Mouse (Mus musculus) embryonic facial prominence, embryonic 13.5 days (tissue): ENCODE results near the gene Ckap5. TPM values are rescaled to one million over a fixed set of nuclear protein-coding genes. Genes with fewer than 3 reads are reported as not detected.

Source experiments
- ATAC-seq: fragments of 200-750 bp; cut with Nextera tagmentation; 2 replicates; pipeline ENCODE4 v1.8.0; 2017; ENCODE audit warnings: low read depth; ENCODE audit not compliant: insufficient number of reproducible peaks, insufficient read depth, low FRiP score, low TSS enrichment
- H3K27ac ChIP-seq: fragments of 300-500 bp; sonication (generic); 2 replicates; pipeline ENCODE4 v1.5.1; 2015; ENCODE audit warnings: moderate library complexity, mild to moderate bottlenecking, inconsistent platforms
- H3K27me3 ChIP-seq: fragments of 300-500 bp; sonication (generic); 2 replicates; pipeline ENCODE4 v1.6.1; 2015; ENCODE audit warnings: mild to moderate bottlenecking, inconsistent platforms
- H3K36me3 ChIP-seq: fragments of 300-500 bp; sonication (generic); 2 replicates; pipeline ENCODE4 v1.6.1; 2015; ENCODE audit warnings: mild to moderate bottlenecking, inconsistent platforms
- H3K4me1 ChIP-seq: fragments of 300-500 bp; sonication (generic); 2 replicates; pipeline ENCODE4 v1.6.1; 2015; ENCODE audit warnings: inconsistent platforms
- H3K4me2 ChIP-seq: fragments of 300-500 bp; sonication (generic); 2 replicates; pipeline ENCODE4 v1.6.1; 2015; ENCODE audit warnings: moderate library complexity, mild to moderate bottlenecking, inconsistent platforms
- H3K4me3 ChIP-seq: fragments of 300-500 bp; sonication (generic); 2 replicates; pipeline ENCODE4 v1.5.1; 2015; ENCODE audit warnings: mild to moderate bottlenecking, inconsistent platforms
- H3K9ac ChIP-seq: fragments of 300-500 bp; sonication (generic); 2 replicates; pipeline ENCODE4 v1.6.1; 2015; ENCODE audit warnings: mild to moderate bottlenecking, inconsistent platforms
- H3K9me3 ChIP-seq: fragments of 300-500 bp; sonication (generic); 2 replicates; pipeline ENCODE4 v1.6.1; 2016; ENCODE audit warnings: inconsistent platforms
- WGBS: fragments of 180-500 bp; shearing (Covaris S2); methylation state at CpG from one replicate; pipeline ENCODE4 v1.1.7; 2015; ENCODE audit warnings: mixed read lengths; 5-methylcytosine and 5-hydroxymethylcytosine counted together
- polyA plus RNA-seq: library from polyadenylated mRNA; unstranded; fragments of >200 nt; fragmentation: Nextera tagmentation; extraction: Ambion mirVana; gene quantifications from 2 replicates; pipeline ENCODE4 v1.2.1, GENCODE M21; 2015

The Ckap5 gene
- polyA plus RNA-seq, 1 experiment from 2014 or later, result 103 TPM

DNA sequence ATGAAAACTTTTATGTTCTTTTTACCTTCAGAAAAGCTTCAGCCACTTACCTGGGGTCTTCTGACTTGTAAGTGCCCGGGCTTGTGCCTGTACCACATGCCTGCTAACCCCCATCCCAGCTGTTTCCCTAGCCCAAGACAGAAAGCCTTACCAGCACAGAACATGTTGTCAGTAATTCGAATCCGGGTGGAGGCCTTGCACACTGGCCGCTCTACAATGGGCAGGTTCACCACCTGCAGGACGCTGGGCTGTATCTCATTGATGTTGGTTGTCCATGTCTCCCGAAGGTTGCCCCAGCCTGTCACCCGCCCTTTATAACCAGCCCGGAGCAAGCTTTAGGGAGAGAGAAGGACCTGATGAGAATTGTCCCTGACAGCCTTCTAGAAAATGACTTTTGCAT lies 101.6 kb downstream of the Ckap5 start:
- Histone ChIP-seq H3K27me3 (no peaks in the 10 kb centered on the region), H3K9ac (no peak overlapping the region), H3K27ac (no peak overlapping the region), H3K4me2 (no peak overlapping the region), H3K9me3 (no peaks in the 10 kb centered on the region), H3K36me3 (peaks cover 12% of the 10 kb centered on the region), H3K4me1 (no peaks in the 10 kb centered on the region), H3K4me3 (no peak overlapping the region)
- WGBS, result 90% methylated on average over 8 of the region's 8 CpGs
- ATAC-seq, result no peak

DNA sequence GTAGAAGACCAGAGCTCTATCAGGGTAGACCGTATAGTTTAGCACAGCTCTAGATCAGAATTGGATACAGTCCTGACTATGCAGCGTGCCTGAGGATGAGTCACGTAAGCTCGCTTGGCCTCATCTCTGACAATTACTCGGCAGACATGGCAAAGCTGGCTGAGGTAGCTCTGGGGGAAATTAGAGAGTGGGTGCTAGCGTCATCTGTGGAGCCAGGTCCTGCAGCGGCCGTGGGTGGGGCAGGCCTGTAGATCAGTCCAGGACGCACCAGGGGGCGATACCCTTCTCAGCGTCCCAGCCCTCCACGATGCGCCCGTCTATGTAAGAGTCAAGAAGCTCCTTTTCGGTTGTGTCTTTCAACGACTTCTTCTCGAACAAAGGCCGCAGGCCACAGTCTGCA lies 103.1 kb downstream of the Ckap5 start:
- Histone ChIP-seq H3K4me1 (no peaks in the 10 kb centered on the region), H3K4me3 (no peak overlapping the region), H3K9ac (no peak overlapping the region), H3K36me3 (0 out of 2 replicates have a peak, but pooled peaks cover 3% of the 10 kb centered on the region), H3K27ac (no peak overlapping the region), H3K27me3 (no peaks in the 10 kb centered on the region), H3K9me3 (no peaks in the 10 kb centered on the region), H3K4me2 (no peak overlapping the region)
- 85% methylated on average over 18 of the region's 18 CpGs for WGBS
- no peak for ATAC-seq

DNA sequence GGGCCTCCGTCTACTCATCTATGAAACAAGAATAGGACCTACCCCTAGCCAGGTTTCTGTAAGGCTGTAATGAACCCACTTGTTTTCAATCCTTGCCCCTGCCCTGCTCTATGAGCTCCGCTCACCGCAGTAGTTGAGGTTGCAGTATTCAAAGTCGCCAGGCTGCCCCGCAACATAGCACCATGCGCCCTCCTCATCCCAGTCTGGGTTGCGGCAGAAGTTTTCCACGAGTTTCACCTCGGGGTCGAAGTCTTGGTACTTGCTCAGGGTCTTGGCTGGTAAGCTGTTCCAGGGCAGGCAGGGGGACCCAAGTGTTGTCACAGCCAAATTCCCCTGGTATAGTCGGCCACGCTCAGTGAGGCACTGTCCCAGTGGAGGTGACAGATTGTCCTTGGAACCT lies 103.8 kb downstream of the Ckap5 start:
- no peaks in the 10 kb centered on the region for H3K27me3 ChIP-seq
- no peak overlapping the region for H3K9ac ChIP-seq
- no peaks in the 10 kb centered on the region for H3K36me3 ChIP-seq
- ATAC-seq, result no peak
- no peaks in the 10 kb centered on the region for H3K4me1 ChIP-seq
- no peak overlapping the region for H3K4me3 ChIP-seq
- H3K9me3 ChIP-seq, result no peaks in the 10 kb centered on the region
- H3K27ac ChIP-seq, result no peak overlapping the region
- 91% methylated on average over 12 of the region's 12 CpGs for WGBS
- no peak overlapping the region for H3K4me2 ChIP-seq

DNA sequence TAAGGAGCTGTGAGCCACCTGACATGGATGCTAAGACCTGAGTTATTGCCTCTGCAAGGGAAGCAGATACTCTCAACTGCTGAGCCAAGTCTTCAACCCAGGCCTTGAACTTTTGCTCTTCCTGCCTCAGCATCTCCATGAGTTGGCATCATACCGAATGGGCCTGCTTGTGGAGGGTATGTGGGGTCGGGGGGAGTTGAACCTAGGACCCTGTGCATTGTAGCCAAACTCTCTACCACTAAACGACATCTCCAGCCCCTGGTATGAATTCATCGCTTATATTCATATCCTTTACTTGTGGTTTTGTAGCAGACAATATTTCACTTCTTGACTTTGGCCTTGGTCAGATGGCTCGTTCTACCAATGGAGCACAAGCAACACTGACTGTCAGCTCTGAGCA lies 105.3 kb downstream of the Ckap5 start:
- no peaks in the 10 kb centered on the region for H3K4me1 ChIP-seq
- no peaks in the 10 kb centered on the region for H3K27me3 ChIP-seq
- WGBS, result 79% methylated on average over 5 of the region's 5 CpGs
- no peaks in the 10 kb centered on the region for H3K9me3 ChIP-seq
- ATAC-seq, result no peak
- H3K9ac ChIP-seq, result no peak overlapping the region
- no peak overlapping the region for H3K4me3 ChIP-seq
- no peak overlapping the region for H3K4me2 ChIP-seq
- no peaks in the 10 kb centered on the region for H3K36me3 ChIP-seq
- no peak overlapping the region for H3K27ac ChIP-seq

DNA sequence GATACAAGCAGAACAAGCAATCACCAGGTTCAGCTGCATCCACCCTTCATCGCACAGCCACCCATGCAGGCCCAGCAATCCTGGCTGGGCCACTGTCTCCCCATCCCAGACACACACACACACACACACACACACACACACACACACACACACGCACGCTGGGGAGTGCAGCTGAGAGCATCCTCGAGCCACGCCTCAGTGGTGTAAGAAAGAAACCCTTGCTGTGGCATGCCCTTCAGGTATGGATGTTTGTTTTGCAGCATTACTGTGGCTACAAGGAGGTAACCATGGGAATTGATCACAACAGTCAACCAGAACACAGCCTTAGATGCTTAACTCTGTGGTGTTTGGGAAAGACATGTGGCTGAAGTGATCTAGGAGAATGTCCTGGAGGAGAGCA lies 105.8 kb downstream of the Ckap5 start:
- H3K9ac ChIP-seq, result no peak overlapping the region
- ATAC-seq, result 0 out of 2 replicates have a peak, but pooled peaks have one; percentile 18
- no peak overlapping the region for H3K4me3 ChIP-seq
- H3K27ac ChIP-seq, result no peak overlapping the region
- H3K9me3 ChIP-seq, result no peaks in the 10 kb centered on the region
- H3K27me3 ChIP-seq, result no peaks in the 10 kb centered on the region
- no peaks in the 10 kb centered on the region for H3K4me1 ChIP-seq
- H3K36me3 ChIP-seq, result no peaks in the 10 kb centered on the region
- WGBS, result 71% methylated on average over 5 of the region's 5 CpGs
- H3K4me2 ChIP-seq, result no peak overlapping the region

DNA sequence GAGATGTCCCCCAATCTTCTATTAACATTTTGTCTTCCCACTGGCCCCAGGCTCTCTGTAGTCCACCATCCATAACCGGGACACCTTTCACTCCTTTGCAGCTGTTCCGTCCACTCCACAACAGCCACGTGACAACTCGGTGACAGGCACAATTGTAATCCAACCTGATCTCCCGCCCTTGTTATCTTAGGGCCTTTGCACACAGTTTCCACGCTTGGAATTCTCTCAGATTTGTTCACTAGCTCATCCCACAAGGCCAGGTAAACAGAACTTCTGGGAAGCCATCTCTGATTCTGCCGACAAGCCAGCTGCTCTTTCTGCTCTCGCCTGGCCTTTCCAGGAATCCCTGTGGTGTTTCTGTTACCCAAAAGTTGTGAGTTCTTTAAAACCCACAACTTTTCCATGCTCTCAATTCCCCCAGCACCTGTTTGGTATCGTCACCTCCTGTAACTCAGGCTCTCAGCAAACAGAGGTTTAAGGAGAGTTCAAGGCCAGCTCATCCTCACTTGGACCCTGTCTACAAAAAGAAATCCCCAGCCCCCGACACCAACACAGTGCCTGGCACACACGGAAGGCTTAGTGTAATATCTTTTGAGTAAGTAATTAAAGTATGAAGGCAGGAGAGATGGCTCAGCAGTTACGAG lies 106.9 kb downstream of the Ckap5 start:
- H3K9me3 ChIP-seq, result no peaks in the 10 kb centered on the region
- no peaks in the 10 kb centered on the region for H3K4me1 ChIP-seq
- no peak overlapping the region for H3K4me2 ChIP-seq
- no peak for ATAC-seq
- no peak overlapping the region for H3K4me3 ChIP-seq
- no peaks in the 10 kb centered on the region for H3K27me3 ChIP-seq
- 79% methylated on average over 12 of the region's 12 CpGs for WGBS
- no peak overlapping the region for H3K9ac ChIP-seq
- H3K27ac ChIP-seq, result no peak overlapping the region
- no peaks in the 10 kb centered on the region for H3K36me3 ChIP-seq

DNA sequence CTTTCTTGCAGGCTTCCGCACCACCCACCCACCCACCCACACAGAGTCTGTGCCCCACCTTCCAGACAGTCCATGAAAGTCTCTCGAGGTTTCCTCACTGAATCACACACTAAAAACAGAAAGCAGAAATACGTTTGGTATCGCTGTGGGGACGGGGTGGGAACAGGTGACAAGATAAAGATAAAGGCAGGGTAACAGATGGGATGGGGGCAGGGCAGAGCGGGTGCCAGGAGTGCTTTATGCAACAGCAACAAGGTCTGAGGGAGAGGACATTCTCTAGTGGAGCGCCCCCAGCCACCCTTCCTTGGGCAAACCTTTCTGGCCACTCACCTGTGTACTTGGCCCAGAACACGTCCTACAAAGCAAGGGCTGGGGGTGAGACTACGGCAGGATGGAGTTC lies 108.3 kb downstream of the Ckap5 start:
- 82% methylated on average over 9 of the region's 9 CpGs for WGBS
- no peak for ATAC-seq

DNA sequence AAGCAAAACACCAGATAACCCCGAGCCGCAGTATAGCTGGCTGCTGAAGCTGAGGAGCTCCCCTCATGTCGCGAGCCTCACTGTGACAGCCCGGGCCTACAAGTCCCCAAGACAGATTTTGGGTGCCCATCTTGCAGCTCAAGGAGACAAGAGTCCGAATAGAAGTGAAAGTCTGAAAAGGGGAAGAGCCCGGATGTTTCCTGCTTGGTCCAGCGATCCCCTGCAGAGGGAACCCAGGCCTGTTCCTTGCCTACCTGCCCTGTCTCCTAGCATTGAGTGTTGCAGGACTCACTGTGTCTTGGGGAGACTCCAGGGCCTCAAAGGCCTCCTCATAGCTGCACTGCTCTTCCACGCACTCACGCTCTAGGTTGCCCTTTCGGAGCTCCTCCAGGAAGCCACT lies 108.9 kb downstream of the Ckap5 start:
- 89% methylated on average over 11 of the region's 11 CpGs for WGBS
- no peak overlapping the region for H3K9ac ChIP-seq
- no peak overlapping the region for H3K4me3 ChIP-seq
- ATAC-seq, result no peak
- H3K9me3 ChIP-seq, result no peaks in the 10 kb centered on the region
- H3K36me3 ChIP-seq, result no peaks in the 10 kb centered on the region
- H3K27ac ChIP-seq, result no peak overlapping the region
- H3K4me2 ChIP-seq, result no peak overlapping the region
- H3K4me1 ChIP-seq, result no peaks in the 10 kb centered on the region
- H3K27me3 ChIP-seq, result no peaks in the 10 kb centered on the region

More for the DNA sequence above, 108.3 kb downstream of the Ckap5 start:
- Histone ChIP-seq H3K27ac (no peak overlapping the region), H3K4me3 (no peak overlapping the region), H3K9me3 (no peaks in the 10 kb centered on the region), H3K36me3 (no peaks in the 10 kb centered on the region), H3K27me3 (no peaks in the 10 kb centered on the region), H3K4me1 (no peaks in the 10 kb centered on the region), H3K9ac (no peak overlapping the region), H3K4me2 (no peak overlapping the region)

DNA sequence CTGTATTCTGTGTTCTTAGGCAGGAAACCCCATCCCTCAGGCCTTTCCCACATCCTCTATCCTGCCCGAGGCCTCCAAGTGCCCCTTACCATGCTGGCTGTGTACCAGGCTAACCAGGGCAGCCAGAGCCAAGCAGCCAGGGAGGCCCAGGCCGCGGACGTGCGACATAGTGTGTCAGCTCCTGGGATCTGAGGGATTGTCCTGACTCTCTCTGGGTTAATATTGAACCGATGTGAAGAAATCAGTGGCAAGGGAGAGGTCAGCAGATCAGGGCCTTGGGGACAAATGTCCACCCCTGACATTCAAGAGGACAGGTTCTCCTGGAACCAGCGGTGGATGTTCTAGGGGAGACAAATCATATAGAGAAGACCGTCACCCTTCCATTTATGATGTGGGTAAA lies 109.7 kb downstream of the Ckap5 start, which contains the start of gene F2:
F2 (minus strand) TSS at position 186 of the 400 bp plus-strand sequence.
- no peak for ATAC-seq
- WGBS, result 88% methylated on average over 8 of the region's 8 CpGs

DNA sequence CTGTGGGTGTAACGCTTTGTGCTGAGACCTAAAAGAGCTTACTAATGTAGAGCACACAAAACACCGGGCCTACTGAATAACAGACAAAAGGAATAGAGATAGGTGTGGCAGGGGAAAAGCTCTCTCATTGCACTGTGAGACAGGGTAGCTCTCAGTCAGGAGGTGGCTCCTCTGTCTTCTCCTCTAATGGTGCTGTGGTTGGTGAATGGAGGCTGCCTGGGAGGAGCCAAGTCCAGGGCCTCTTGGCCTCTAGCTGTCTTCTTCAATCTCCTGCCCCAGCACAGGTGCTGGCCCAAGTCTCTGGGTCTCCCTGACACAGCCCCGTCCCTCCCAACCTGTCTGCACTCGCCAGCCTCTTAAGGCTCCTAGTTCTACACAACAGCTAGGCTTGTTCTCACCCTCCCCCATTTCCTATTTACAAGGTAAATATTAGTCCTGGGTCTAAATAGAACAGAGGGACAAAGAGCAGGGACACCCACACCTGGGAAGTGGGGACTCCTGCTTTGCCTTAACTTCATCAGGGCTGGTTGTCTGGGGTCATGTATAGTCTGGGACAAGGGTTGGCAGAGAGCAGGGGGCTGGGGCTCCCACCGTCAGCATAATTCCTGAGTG lies 110.3 kb downstream of the Ckap5 start:
- H3K4me3 ChIP-seq, result no peak overlapping the region
- no peaks in the 10 kb centered on the region for H3K27me3 ChIP-seq
- no peak overlapping the region for H3K4me2 ChIP-seq
- no peaks in the 10 kb centered on the region for H3K9me3 ChIP-seq
- no peaks in the 10 kb centered on the region; the same call in 1 of the 2 replicates for H3K36me3 ChIP-seq
- no peak overlapping the region for H3K27ac ChIP-seq
- 81% methylated on average over 5 of the region's 5 CpGs for WGBS
- H3K9ac ChIP-seq, result no peak overlapping the region
- ATAC-seq, result no peak
- no peaks in the 10 kb centered on the region for H3K4me1 ChIP-seq

More for the DNA sequence above, 109.7 kb downstream of the Ckap5 start, which contains the start of gene F2:
- Histone ChIP-seq H3K4me2 (no peak within 1 kb of the TSS), H3K36me3 (no peaks in the 10 kb centered on the region), H3K4me1 (no peaks in the 10 kb centered on the region), H3K4me3 (no peak within 1 kb of the TSS), H3K9ac (no peak within 1 kb of the TSS), H3K27ac (no peak within 1 kb of the TSS), H3K9me3 (no peaks in the 10 kb centered on the region), H3K27me3 (no peaks in the 10 kb centered on the region)

DNA sequence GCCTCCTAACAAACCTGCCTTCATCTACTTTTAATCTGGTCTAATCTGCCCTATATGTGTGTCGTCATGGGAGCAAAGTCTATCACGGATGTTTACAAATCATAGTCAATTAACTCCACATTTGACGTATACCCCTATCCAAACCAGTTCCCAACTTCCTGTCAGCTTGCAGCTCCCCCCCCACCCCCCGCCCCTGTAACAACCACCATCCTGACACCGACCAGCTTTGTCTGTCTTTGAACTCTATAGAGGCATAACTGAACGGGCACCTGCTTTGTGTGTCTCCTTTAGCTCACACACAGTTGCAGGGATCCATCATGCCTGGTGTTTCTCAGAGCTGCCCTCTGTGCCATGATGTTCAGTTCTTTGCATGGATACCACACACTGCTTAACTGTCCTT lies 112.4 kb downstream of the Ckap5 start:
- Histone ChIP-seq H3K9me3 (no peaks in the 10 kb centered on the region), H3K36me3 (peaks cover 19% of the 10 kb centered on the region), H3K27me3 (no peaks in the 10 kb centered on the region), H3K4me3 (no peak overlapping the region), H3K27ac (no peak overlapping the region), H3K9ac (no peak overlapping the region), H3K4me1 (no peaks in the 10 kb centered on the region), H3K4me2 (no peak overlapping the region)
- no peak for ATAC-seq
- 61% methylated on average over 6 of the region's 6 CpGs for WGBS

DNA sequence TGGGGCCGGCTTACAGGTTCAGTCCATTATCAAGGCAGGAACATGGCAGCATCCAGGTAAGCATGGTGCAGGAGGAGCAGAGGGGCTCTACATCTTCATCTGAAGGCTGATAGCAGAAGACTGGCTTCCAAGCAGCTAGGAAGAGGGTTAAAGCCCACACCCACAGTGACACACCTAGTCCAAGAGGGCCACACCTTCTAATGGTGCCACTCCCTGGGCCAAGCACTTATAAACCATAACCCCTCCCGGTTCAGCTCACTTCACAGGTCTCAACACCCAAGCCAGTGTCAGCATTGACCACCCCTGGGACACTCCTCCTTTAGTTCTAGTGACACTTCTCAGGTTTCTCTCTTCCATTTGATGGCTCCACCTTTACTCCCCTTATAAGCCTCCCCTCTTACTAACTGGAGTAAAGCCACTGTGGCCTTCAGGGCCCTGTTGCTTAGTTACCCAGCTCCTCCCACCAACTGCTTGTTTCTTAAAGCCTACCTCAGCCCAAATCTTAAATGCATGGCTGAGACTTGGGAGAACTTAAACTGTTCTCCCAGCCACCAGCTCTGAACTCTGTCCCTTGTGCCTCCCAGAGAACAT lies 116.4 kb downstream of the Ckap5 start:
- no peaks in the 10 kb centered on the region for H3K27me3 ChIP-seq
- no peak overlapping the region for H3K4me3 ChIP-seq
- H3K4me2 ChIP-seq, result no peak overlapping the region
- H3K9me3 ChIP-seq, result no peaks in the 10 kb centered on the region
- no peak overlapping the region for H3K9ac ChIP-seq
- peaks cover 59% of the 10 kb centered on the region for H3K36me3 ChIP-seq
- no peak for ATAC-seq
- 0 out of 2 replicates have a peak, but pooled peaks cover 1% of the 10 kb centered on the region for H3K4me1 ChIP-seq
- no peak overlapping the region for H3K27ac ChIP-seq
- 87% methylated on average over 2 of the region's 2 CpGs for WGBS
